Mouse (Mus musculus): ENCODE results near the gene Wdr86.

DNA sequence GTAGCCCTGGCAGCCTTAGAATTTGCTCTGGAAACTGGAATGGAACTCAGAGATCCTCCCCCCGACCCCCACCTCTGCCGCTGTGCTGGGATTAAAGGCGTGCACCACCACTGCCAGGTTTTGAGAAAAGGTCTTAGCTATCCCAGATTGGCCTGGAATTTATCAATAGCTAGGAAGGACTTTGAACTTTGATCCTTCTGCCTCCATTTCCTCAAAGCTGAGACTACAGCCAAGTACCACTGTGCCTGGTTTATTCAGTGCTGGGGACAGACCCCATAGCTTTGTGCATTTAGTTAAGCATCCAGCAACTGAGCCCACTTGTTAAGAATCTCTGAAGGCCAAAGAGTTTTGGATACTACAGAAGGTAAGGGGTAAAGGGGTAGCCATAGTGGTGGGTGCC, 26.4 kb upstream of the Wdr86 start:
- TF ChIP-seq CTCF (IDR thresholded peaks at IDR 0.05; ENCODE audit: extremely low read depth, insufficient read depth, insufficient read length, insufficient replicate concordance) (no peak), POLR2A (IDR thresholded peaks at IDR 0.05; ENCODE audit: low read depth, low read length) (no peak)

Data from spleen, adult 2 months (tissue).